Mouse (Mus musculus) liver, embryonic 14.5 days (tissue): ENCODE measurements around the gene Nr1h4.

Experiments used
- CTCF ChIP-seq: IDR thresholded peaks from 2 replicates; pipeline ENCODE4 v1.5.1; 2016; ENCODE audit warnings: antibody characterized with exemption, low read depth, control low read depth
- EP300 ChIP-seq: IDR thresholded peaks from 2 replicates; pipeline ENCODE4 v1.6.1; 2016; ENCODE audit warnings: antibody characterized with exemption, low read depth

GRCm38 (mm10) chr10:89489459-89489858 is 43.9 kb downstream of the Nr1h4 start:
- no peak for TF ChIP-seq CTCF
- TF ChIP-seq EP300: no peak
